Mouse (Mus musculus) embryonic facial prominence, embryonic 12.5 days (tissue): Measurements from ENCODE around the gene Stk11. TPM values are rescaled to one million over a fixed set of nuclear protein-coding genes. Genes with fewer than 3 reads are reported as not detected.

Experiments used
- ATAC-seq: fragments of 200-750 bp; cut with Nextera tagmentation; 2 replicates; pipeline ENCODE4 v1.8.0; 2017; ENCODE audit not compliant: insufficient number of reproducible peaks, insufficient read depth, low FRiP score, low TSS enrichment
- H3K27ac ChIP-seq: fragments of 300-500 bp; sonication (generic); 2 replicates; pipeline ENCODE4 v1.5.1; 2016; ENCODE audit warnings: mild to moderate bottlenecking
- H3K27me3 ChIP-seq: fragments of 300-500 bp; sonication (generic); 2 replicates; pipeline ENCODE4 v1.6.1; 2016; ENCODE audit warnings: mild to moderate bottlenecking, moderate library complexity
- H3K36me3 ChIP-seq: fragments of 300-500 bp; sonication (generic); 2 replicates; pipeline ENCODE4 v1.6.1; 2016; ENCODE audit warnings: mild to moderate bottlenecking
- H3K4me1 ChIP-seq: fragments of 300-500 bp; sonication (generic); 2 replicates; pipeline ENCODE4 v1.6.1; 2016
- H3K4me2 ChIP-seq: fragments of 300-500 bp; sonication (generic); replicated peaks from 2 replicates; pipeline ENCODE4 v1.6.1; 2016; ENCODE audit warnings: mild to moderate bottlenecking, moderate library complexity
- H3K4me3 ChIP-seq: fragments of 300-500 bp; sonication (generic); 2 replicates; pipeline ENCODE4 v1.5.1; 2016; ENCODE audit warnings: mild to moderate bottlenecking
- H3K9ac ChIP-seq: fragments of 300-500 bp; sonication (generic); 2 replicates; pipeline ENCODE4 v1.6.1; 2016; ENCODE audit warnings: mild to moderate bottlenecking, moderate library complexity
- H3K9me3 ChIP-seq: fragments of 300-500 bp; sonication (generic); 2 replicates; pipeline ENCODE4 v1.6.1; 2016; ENCODE audit warnings: mild to moderate bottlenecking, moderate library complexity
- WGBS: fragments of 180-500 bp; shearing (Covaris S2); methylation state at CpG from one replicate; pipeline ENCODE4 v1.1.7; 2016; 5-methylcytosine and 5-hydroxymethylcytosine counted together
- polyA plus RNA-seq: library from polyadenylated mRNA; unstranded; fragments of >200 nt; fragmentation: Nextera tagmentation; extraction: Ambion mirVana; gene quantifications from 2 replicates; pipeline ENCODE4 v1.2.1, GENCODE M21; 2016

Gene Stk11
- 17.2 and 18.5 TPM in 2 replicates for polyA plus RNA-seq

- Histone ChIP-seq H3K4me3 (peak within 1 kb of the TSS; percentile 67), H3K9ac (peak within 1 kb of the TSS; percentile 86)
- under 1% methylated on average over 70 of the region's 70 CpGs for WGBS
Measured at GRCm38 (mm10) chr10:80115290-80115943, at the start of gene Stk11. Gene Stk11, plus strand, starts transcription at chr10:80115803.

GRCm38 (mm10) chr10:80069251-80069650, 46.4 kb upstream of the Stk11 start:
- Histone ChIP-seq H3K9me3 (no peaks in the 10 kb centered on the region), H3K4me1 (peaks cover 27% of the 10 kb centered on the region), H3K9ac (no peak overlapping the region), H3K4me2 (no peak overlapping the region), H3K4me3 (no peak overlapping the region), H3K27me3 (no peaks in the 10 kb centered on the region), H3K36me3 (peaks cover 9% of the 10 kb centered on the region; the same call in 1 of the 2 replicates), H3K27ac (no peak overlapping the region)
- no peak for ATAC-seq
- WGBS: 87% methylated on average over 6 of the region's 7 CpGs

More at GRCm38 (mm10) chr10:80115290-80115943, at the start of gene Stk11:
- Histone ChIP-seq H3K4me2 (peak within 1 kb of the TSS; percentile 92), H3K27me3 (no peaks in the 10 kb centered on the region), H3K9me3 (no peaks in the 10 kb centered on the region), H3K4me1 (peaks cover 33% of the 10 kb centered on the region), H3K27ac (peak within 1 kb of the TSS; percentile 83), H3K36me3 (peaks cover 25% of the 10 kb centered on the region)
- ATAC-seq: peak; percentile 98

GRCm38 (mm10) chr10:80069948-80070450, 45.6 kb upstream of the Stk11 start:
- WGBS: 91% methylated on average over 4 of the region's 4 CpGs
- peaks cover 6% of the 10 kb centered on the region; the same call in 1 of the 2 replicates for H3K36me3 ChIP-seq
- H3K27ac ChIP-seq: no peak overlapping the region
- H3K4me2 ChIP-seq: no peak overlapping the region
- no peaks in the 10 kb centered on the region for H3K9me3 ChIP-seq
- H3K27me3 ChIP-seq: no peaks in the 10 kb centered on the region
- H3K4me1 ChIP-seq: peaks cover 31% of the 10 kb centered on the region
- H3K4me3 ChIP-seq: no peak overlapping the region
- no peak overlapping the region for H3K9ac ChIP-seq
- no peak for ATAC-seq

GRCm38 (mm10) chr10:80070837-80071515, 44.6 kb upstream of the Stk11 start:
- ATAC-seq: peak; percentile 84; the same call in 1 of the 2 replicates
- Histone ChIP-seq H3K4me3 (no peak overlapping the region), H3K36me3 (no peaks in the 10 kb centered on the region), H3K27me3 (no peaks in the 10 kb centered on the region), H3K4me2 (no peak overlapping the region), H3K27ac (peak overlapping the region; percentile 78), H3K9me3 (no peaks in the 10 kb centered on the region), H3K9ac (no peak overlapping the region), H3K4me1 (peaks cover 40% of the 10 kb centered on the region)
- WGBS: 51% methylated on average over 9 of the region's 9 CpGs

- WGBS: 69% methylated on average over 3 of the region's 3 CpGs
- peaks cover 41% of the 10 kb centered on the region for H3K4me1 ChIP-seq
- H3K9ac ChIP-seq: no peak overlapping the region
- H3K27me3 ChIP-seq: no peaks in the 10 kb centered on the region
- no peaks in the 10 kb centered on the region for H3K36me3 ChIP-seq
- no peak overlapping the region for H3K4me3 ChIP-seq
- H3K9me3 ChIP-seq: no peaks in the 10 kb centered on the region
- 0 out of 2 replicates have a peak overlapping the region, but pooled peaks have one; percentile 11 for H3K4me2 ChIP-seq
- ATAC-seq: no peak
- peak overlapping the region; percentile 78 for H3K27ac ChIP-seq
Measured at GRCm38 (mm10) chr10:80071516-80071900, 44.1 kb upstream of the Stk11 start.

GRCm38 (mm10) chr10:80072623-80073489, 42.7 kb upstream of the Stk11 start:
- no peak overlapping the region for H3K27ac ChIP-seq
- no peak overlapping the region for H3K9ac ChIP-seq
- H3K4me3 ChIP-seq: no peak overlapping the region
- WGBS: 81% methylated on average over 20 of the region's 20 CpGs
- no peaks in the 10 kb centered on the region for H3K27me3 ChIP-seq
- H3K9me3 ChIP-seq: no peaks in the 10 kb centered on the region
- no peak for ATAC-seq
- no peak overlapping the region for H3K4me2 ChIP-seq
- H3K36me3 ChIP-seq: no peaks in the 10 kb centered on the region
- peaks cover 41% of the 10 kb centered on the region for H3K4me1 ChIP-seq

GRCm38 (mm10) chr10:80074813-80075601, 40.6 kb upstream of the Stk11 start:
- Histone ChIP-seq H3K9ac (no peak overlapping the region; the same call in 1 of the 2 replicates), H3K36me3 (peaks cover 11% of the 10 kb centered on the region), H3K4me1 (peaks cover 41% of the 10 kb centered on the region), H3K9me3 (no peaks in the 10 kb centered on the region), H3K4me2 (peak overlapping the region; percentile 43), H3K27me3 (no peaks in the 10 kb centered on the region), H3K4me3 (0 out of 2 replicates have a peak overlapping the region, but pooled peaks have one; percentile 15), H3K27ac (no peak overlapping the region)
- WGBS: 17% methylated on average over 28 of the region's 28 CpGs
- no peak for ATAC-seq

- H3K4me3 ChIP-seq: no peak overlapping the region
- no peak overlapping the region for H3K27ac ChIP-seq
- peaks cover 19% of the 10 kb centered on the region for H3K36me3 ChIP-seq
- H3K9ac ChIP-seq: no peak overlapping the region
- H3K27me3 ChIP-seq: no peaks in the 10 kb centered on the region
- H3K4me2 ChIP-seq: no peak overlapping the region
- peaks cover 36% of the 10 kb centered on the region for H3K4me1 ChIP-seq
- 47% methylated on average over 1 of the region's 1 CpGs for WGBS
- no peaks in the 10 kb centered on the region for H3K9me3 ChIP-seq
- no peak for ATAC-seq
Measured at GRCm38 (mm10) chr10:80075924-80076323, 39.7 kb upstream of the Stk11 start.

- no peak overlapping the region for H3K27ac ChIP-seq
- H3K36me3 ChIP-seq: peaks cover 24% of the 10 kb centered on the region
- no peaks in the 10 kb centered on the region for H3K27me3 ChIP-seq
- 95% methylated on average over 4 of the region's 4 CpGs for WGBS
- H3K9me3 ChIP-seq: no peaks in the 10 kb centered on the region
- peaks cover 32% of the 10 kb centered on the region for H3K4me1 ChIP-seq
- no peak overlapping the region for H3K9ac ChIP-seq
- H3K4me2 ChIP-seq: no peak overlapping the region
- ATAC-seq: no peak
- H3K4me3 ChIP-seq: no peak overlapping the region
Measured at GRCm38 (mm10) chr10:80076386-80076785, 39.2 kb upstream of the Stk11 start.

GRCm38 (mm10) chr10:80077312-80077711, 38.3 kb upstream of the Stk11 start:
- Histone ChIP-seq H3K4me2 (no peak overlapping the region), H3K27me3 (no peaks in the 10 kb centered on the region), H3K27ac (no peak overlapping the region), H3K9ac (no peak overlapping the region), H3K4me1 (peaks cover 23% of the 10 kb centered on the region), H3K36me3 (peaks cover 33% of the 10 kb centered on the region), H3K9me3 (no peaks in the 10 kb centered on the region), H3K4me3 (no peak overlapping the region)
- WGBS: 85% methylated on average over 5 of the region's 5 CpGs
- ATAC-seq: no peak

- Histone ChIP-seq H3K4me2 (no peak overlapping the region), H3K4me3 (no peak overlapping the region), H3K27ac (no peak overlapping the region), H3K27me3 (no peaks in the 10 kb centered on the region), H3K9me3 (no peaks in the 10 kb centered on the region), H3K9ac (no peak overlapping the region), H3K36me3 (peaks cover 42% of the 10 kb centered on the region), H3K4me1 (peaks cover 14% of the 10 kb centered on the region)
- ATAC-seq: no peak
- WGBS: 70% methylated on average over 1 of the region's 1 CpGs
Measured at GRCm38 (mm10) chr10:80078366-80078765, 37.2 kb upstream of the Stk11 start.
